Mouse (Mus musculus) C2C12 (cell line): ENCODE data around the gene Dtd1.

Source experiments
- CTCF ChIP-seq: IDR thresholded peaks from one replicate; pipeline ENCODE4 v1.5.1; 2011; ENCODE audit not compliant: control insufficient read depth, insufficient read depth, insufficient read length
- MAX ChIP-seq: IDR thresholded peaks from one replicate; pipeline ENCODE4 v1.6.1; 2011; ENCODE audit warnings: mild to moderate bottlenecking, control low read depth
- MYOD1 ChIP-seq: IDR thresholded peaks from one replicate; pipeline ENCODE4 v1.6.1; 2011; ENCODE audit warnings: low read depth; ENCODE audit not compliant: control insufficient read depth, insufficient read length
- MYOG ChIP-seq: IDR thresholded peaks from one replicate; pipeline ENCODE4 v1.6.1; 2011; ENCODE audit not compliant: control insufficient read depth, insufficient read length; ENCODE audit errors: extremely low read depth

DNA sequence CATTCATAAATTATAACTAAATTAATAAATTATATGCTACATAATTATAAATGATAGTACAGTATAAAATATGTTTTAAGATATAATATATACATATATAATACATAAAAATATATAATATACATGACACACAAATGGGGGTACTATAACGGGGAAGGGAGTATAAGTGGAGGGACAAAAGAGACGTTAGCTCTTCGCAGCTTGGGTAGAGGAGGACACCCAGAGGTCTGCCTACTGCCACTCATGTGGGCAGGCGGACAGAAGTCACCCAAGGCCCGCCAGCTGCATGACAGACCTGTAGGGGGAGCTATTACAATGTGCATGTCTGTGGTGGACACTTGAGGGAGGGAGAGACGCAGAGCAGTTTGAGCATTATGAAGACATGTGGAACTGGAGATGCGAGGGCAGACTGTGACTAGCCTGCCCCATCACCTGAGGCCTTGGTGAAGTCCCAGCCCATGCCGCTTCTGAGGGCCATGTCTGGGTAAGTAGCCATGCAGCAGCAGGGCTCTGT is 92.6 kb downstream of the Dtd1 start:
- no peak for TF ChIP-seq MAX
- no peak for TF ChIP-seq CTCF
- TF ChIP-seq MYOG, result no peak
- TF ChIP-seq MYOD1, result no peak
